Mouse (Mus musculus) adrenal gland, postnatal 36 days (tissue): Measurements from ENCODE around the gene Ahdc1. TPM values are rescaled to one million over a fixed set of nuclear protein-coding genes. Genes with fewer than 3 reads are reported as not detected.
A peak's percentile ranks its signal among the peaks of the same experiment; 100 is the strongest.

Source experiments
- DNase-seq, 2 experiments: peaks; one replicate each; pipeline ENCODE4 v3.0.0; 2021; ENCODE audit warnings: mixed read lengths in 1 of 2
- long read RNA-seq, 2 experiments: library from polyadenylated mRNA; stranded (forward); transcript quantifications; one replicate each; pipeline ENCODE4 v2.0.0; 2021; ENCODE audit warnings: borderline sequencing depth in 2 of 2
- total RNA-seq, 2 experiments: library from RNA; stranded (reverse); gene quantifications; 2 replicates each; pipeline ENCODE4 v1.2.3; 2021

The Ahdc1 gene
- total RNA-seq = 10 to 100 TPM; 63.7 to 74.1 TPM
- long read RNA-seq, experiment 1, partial matches to known transcripts = 7 of 9 reads
- long read RNA-seq, experiment 1, other reads (novel, unspliced or antisense) = 2 of 9 reads
- long read RNA-seq, experiment 2, partial matches to known transcripts = 4 of 5 reads
- long read RNA-seq, experiment 2, other reads (novel, unspliced or antisense) = 1 of 5 reads

DNA sequence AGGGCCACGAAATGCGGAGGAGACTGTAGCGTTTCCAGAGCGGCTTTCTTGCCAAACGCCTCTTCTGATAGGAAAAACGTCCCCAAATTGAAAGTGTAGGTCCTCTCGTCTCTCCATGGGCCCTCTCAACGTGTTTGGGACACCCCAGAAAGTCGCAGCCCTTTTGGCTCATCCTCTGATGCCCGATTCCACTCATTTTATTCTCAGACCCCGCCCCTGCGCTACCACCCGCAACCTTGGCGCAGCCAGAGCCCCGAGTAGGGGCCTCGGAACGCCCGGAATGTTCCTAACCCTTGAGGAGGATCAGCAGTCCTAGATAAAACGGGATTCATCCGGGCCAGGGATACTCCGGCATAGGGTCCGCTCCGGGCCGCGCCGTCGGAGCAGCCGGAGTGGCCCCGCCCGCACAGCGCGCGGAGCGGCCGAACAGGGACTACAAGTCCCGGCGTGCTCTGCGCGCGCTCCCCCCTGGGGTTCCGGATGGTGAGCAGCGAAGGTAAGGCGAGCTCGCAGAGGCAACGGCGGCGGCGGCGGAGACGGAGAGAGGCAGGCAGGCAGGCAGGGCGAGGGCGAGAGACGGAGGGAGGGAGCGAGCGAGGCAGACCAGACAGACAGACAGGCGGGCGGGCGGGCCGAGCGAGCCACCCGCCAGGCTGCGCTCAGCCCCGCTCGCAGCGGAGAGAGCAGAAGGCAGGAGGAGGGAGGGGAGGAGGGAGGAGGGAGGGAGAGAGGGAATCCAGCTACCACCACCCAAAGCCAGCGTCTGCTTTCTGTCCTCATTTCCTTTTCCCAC is at the start of gene Ahdc1:
Gene Ahdc1 (plus strand): TSS at position 233 of the 793 bp plus-strand sequence.
- DNase-seq = peak; percentile 95 to 97

DNA sequence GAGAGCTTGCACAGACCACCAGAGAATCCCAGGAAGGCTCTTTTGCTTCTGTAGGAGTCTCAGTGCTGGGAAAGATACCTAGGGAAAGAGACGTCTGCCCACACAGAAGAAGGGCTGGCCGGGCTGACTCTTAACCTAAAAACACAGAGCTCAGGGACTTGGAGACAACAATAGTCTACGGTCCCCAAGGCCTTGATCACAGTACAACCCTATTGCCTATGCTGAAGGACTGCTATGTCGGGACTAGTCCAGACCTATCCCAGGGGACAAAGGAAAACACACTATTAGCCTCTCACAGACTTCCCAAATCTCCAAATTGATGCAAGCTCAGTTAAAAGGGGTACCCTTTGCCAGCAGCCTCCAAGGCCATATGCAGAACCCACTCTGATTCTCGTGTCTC is 49.2 kb upstream of the Ahdc1 start:
- DNase-seq = no peak

DNA sequence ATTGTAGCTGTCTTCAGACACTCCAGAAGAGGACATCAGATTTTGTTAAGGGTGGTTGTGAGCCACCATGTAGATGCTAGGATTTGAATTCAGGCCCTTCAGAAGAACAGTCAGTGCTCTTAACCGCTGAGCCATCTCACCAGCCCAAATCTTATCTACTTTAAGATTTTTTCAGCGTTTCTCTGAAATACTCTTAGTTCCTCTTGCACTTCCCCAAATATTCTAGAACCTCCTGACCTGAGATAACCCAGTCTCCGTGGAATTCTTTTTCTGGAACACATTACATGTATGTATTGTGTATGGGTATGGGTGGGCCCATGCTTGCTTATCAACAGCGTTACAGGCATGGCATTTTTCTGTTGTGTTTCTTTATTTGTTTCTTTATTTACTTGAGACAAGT is 48.4 kb upstream of the Ahdc1 start:
- no peak for DNase-seq

DNA sequence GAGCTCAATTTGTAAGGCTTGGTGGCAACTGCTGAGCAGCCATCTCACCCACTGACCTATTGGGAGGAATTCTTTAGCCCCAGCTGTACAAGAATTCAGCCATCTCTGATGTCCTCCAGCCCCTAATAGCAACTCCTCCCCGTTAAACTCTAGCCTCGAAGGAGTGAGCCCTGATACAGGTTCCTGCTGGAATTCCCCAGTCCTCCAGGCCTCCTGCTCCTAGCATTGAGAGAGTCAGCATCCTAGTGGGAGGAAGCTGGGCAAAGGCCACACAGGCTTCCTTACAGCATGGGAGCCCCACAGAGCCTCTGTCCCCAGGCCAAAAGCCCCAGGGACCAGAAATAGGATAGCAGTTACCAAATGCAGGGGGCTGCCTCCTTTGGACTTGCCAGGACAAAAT is 47.6 kb upstream of the Ahdc1 start:
- DNase-seq = no peak

DNA sequence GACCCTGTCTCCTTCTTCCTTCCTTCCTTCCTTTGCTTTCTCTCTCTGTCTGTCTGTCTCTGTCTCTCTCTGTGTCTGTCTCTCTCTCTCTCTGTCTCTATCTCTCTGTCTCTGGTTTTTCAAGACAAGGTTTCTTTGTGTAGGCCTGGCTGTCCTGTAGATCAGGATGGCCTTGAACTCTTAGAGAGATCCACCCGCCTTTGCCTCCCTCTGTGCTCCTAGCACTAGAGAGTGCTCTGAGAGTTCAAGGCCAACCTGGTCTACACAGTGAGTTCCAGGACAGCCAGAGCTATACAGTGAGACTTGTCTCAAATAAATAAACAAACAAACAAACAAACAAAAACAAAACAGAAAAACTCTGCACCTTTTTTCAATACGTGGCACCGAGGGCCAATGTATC is 47.0 kb upstream of the Ahdc1 start:
- DNase-seq = no peak

DNA sequence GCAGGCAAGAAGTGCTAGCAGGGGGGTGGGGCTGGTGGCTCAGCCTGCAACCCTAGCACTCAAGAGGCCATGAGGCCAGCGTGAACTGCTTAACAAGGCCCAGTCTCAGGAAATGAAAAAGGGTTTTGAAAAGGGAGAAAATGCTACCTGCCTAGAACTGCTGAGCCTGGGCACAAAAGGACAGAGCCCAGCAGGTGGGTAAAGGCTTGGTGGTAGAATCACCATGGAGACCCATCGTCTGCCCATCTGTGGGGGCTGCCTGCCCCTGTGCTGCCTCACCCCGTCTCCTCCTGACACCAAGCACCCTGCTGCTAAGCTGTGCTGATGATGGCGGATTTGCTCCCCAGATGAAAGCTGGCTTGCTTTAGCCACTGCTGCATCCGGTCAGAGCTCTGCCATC is 46.6 kb upstream of the Ahdc1 start:
- DNase-seq = no peak

DNA sequence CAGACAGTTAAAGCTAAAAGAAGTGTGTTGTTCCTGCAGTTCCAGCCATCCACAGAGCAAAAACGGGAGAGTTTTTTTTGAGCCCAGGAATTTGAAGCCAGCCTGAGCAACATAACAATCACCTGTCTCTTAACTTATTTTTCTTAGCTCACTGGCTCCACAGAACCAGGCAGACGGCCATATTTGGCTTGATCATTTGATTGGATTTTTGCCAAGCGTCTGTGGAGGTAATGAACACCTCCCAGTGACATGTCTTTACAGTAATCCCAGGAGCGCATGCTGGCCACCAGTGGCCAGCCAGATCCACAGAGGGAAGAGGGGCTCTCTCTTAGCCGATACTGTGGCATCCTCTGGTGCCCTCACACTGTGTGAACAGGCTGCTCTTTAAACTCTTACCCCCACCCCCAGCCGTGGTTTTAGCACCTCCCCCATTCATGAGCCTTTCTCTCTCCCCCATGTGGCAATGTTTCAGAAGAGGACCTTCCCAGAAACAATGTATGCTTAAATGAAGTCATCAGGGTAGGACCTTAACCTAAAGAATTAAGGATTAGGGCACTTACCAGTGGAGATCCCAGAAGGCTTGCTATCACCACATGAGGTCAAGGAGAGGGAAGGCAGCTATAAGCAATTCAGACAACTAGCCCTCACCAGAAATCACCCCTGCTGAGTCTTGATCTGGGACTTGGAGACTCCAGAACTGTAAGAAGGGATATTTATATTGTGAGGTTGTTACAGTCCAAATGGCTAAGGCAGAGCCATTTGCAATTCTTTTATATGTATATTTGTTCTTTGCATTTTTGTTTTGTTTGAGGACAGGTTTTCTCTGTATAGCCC is 42.7 kb upstream of the Ahdc1 start:
- no peak for DNase-seq

DNA sequence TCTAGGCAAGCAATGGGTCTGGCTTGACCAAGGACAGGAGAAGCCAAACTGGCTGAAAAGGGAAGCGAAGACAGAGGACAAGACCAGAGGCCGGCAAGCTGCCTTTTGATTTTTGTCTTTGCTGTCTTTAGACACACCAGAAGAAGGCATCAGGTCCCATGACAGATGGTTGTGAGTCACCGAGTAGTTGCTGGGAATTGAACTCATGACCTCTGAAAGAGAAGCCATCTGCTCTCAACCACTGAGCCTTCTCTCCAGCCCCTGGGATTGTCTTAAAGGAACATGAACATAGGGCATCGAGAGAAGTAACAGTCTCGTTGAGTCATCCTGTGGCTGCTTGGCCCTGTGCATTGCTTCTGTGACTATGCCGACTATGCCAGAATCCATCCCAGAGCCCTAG is 39.5 kb upstream of the Ahdc1 start:
- no peak for DNase-seq

DNA sequence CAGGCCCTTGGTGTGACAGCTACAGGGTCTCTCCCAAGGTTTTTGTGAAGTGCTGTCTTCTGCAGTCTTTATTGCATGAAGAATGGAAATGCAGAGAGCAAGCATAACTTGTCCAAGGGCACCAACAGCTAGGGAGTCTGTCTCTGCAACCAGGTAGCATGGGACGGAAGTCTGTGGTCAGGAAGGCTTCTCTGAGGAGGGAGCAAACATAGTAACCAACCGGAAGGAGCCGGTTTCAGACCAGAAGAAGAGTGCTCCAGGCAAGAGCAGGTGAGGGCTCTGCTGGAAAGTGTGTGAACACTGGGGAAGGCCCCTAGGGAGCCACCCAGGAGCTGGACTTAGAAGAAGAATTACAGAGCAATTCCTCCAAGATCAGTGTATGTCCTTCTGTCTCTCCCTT is 39.0 kb upstream of the Ahdc1 start:
- no peak for DNase-seq

DNA sequence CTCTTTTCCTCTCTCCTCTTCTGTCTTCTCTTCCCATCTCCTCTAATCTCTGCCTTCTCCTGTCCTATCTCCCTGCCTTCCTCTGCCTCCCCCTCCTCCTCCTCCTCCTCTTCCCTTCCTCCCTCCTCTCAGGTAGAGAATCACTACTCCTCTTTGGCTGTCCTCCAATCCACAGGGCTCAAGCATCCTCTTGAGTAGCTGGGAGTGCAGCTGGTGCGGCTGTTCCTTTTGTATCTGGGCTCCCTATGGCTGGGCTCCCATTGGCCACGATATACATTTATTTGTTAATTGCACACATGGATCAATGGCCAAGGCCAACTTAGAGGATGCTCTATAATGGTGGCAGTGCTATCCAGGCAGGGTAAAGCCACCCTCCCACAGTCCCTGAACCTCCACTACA is 38.5 kb upstream of the Ahdc1 start:
- no peak for DNase-seq

DNA sequence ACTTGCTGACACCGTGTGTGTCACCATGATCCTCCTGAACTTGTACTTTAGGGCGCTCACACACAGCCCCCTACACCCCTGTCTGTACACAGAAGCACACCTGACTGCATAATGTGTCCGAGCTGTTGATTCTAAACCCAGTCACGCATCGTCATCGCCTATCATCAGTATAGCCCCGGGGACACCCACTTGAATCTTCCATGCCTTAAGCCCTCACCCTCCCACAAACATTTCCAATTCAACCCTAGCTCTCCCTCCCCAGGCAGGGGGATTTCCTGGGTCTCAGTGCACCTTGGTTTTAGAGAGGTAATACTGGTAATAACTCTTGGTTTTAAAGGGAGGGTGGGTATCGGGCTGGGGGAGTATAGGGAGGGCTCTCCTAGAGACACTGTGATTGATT is 37.9 kb upstream of the Ahdc1 start:
- no peak for DNase-seq

DNA sequence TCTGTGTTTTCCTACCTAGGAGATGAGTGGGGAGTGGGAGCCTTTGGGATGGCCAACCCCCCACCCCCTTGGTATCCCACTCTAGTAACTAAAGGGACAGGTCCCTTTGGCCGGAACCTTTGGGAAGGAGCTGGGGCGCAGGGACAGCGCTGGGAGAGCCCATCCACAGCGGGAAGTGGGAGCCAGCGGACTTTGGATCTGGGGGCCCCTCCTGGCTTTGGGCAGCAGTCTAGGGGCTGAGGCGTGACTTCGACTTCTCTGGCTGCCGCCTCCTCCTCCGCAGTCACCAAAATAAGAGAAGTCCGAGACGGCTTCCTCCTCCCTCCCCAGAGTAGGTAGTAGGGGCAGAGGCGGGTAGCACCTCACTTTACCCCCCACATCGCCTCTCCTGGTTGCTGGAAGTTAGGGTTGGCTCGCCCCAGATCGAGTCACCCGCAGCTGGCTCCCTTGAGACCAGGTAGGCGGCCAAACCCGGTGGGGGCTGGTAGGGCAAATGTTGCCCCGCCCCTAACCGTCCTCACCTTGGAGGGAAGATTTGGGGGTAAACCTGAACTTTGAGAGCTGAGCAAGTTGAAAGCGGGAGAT is 37.2 kb upstream of the Ahdc1 start, which contains the start of gene Fgr:
Gene Fgr (plus strand): TSS at position 282 of the 585 bp plus-strand sequence.
- DNase-seq = peak in 1 of 2 experiments; percentile 35

DNA sequence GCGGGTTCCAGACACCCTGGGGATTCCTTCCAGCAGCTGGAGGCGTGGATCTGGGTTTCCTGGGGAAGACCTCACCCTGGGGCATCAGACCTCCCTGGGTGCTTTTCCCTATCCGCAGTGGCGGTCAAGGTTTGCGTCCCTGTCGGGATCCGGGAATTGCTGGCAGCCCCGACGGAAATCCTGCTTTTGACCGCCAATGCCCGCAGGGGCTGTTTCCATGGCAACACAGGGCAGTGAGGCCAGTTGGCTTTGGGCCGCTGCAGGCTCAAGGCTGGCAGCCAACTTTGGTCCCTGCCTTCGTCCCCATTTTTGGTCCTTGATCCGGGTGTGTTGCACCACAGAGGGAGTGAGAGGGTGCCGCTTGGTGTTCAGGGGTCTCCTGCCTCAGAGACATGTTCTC is 36.2 kb upstream of the Ahdc1 start:
- peak; percentile 89 to 91 for DNase-seq

DNA sequence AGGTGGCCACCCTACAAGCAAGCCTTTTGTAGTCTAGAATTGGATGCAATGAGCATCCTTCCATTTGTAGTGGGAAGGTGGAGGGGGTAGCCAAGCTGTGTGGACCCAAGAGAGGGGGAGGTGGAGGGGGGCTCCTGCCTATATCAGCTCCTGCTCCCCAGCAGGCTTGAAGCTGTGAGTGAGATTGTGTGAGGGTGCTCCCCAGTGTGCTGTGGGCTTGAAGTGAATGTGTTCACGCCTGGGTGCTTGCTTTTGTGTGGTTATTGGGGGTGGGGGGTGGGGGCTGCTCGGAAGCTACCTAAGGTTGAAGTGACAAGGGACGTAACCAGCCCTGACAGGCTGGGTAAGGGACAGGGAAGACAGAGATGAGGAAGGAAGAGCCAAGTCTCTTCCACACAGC is 35.3 kb upstream of the Ahdc1 start:
- no peak for DNase-seq

DNA sequence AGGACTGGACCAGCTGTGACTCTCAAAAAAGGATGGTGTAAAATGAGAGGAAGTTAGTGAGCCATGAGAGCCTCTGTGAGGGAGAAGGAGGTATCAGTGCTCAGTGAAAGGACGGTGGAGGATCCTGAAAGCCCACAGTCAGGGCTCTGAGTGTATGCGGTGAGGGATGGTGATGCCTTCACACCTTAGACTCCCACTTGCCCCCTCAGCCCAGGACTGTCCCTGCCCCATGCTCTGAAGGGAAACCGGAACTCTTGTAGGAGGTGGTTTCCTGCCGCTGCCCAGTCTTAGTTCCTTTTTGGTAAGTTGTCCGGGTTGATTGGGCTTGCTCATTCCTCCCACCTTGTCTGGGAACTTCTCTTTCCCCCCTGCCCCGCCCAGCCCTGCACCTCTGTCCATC is 34.3 kb upstream of the Ahdc1 start:
- no peak for DNase-seq

DNA sequence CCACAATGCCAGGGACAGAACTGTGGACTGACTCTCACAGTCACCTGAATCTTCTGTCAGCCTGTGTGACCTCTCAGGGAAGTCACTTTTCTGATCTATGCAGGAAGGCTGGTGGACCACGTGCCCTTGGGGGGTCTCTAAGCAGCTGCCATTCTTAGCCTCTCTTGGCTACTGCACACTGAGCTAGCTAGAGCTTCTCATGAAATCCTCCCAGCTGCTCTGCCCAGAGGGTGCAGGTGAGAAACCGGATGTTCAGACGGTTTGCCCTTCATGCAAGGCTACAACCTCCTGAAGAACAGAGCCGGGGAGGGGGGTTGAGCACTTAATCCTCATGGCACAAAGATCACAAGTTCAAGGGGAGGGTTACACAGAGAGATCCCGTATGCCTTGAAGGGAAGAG is 33.5 kb upstream of the Ahdc1 start:
- DNase-seq = no peak

DNA sequence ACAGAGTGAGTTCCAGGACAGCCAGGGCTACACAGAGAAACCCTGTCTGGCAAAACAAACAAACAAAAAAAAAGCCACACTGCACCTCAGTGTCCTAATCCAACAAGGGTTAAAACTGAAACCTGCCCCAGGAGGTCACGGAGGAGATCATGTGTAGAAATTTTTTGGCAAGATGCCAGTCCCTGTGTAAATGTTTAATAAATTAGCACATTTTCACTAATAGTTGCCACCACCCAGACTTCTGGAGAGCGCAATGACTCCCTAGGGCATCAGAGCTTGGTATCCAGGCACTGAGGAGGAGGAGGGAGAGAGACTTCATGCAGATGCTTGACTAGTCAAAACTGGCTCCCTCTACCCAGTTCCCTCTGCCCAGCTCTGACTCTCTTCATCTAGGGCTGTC is 31.9 kb upstream of the Ahdc1 start:
- no peak for DNase-seq

DNA sequence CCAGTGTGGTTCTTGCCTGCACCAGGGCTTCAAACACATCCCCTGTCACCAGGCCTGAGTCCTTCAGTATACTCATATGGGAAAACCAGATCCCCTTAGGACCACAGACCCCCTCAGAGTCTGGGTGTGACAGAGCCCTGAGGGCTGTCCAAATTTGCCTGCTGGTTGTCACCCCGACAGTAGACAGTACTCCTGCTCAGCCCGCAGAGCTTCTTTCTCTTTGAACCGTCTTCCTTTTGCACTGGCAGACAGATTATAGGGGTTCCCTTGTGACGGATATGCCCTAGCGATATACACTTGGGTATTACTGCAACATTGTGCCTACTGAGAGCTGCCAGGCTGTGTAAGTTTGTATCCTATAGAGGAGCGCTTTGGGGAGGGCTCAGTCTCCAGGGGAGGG is 29.4 kb upstream of the Ahdc1 start:
- DNase-seq = no peak

DNA sequence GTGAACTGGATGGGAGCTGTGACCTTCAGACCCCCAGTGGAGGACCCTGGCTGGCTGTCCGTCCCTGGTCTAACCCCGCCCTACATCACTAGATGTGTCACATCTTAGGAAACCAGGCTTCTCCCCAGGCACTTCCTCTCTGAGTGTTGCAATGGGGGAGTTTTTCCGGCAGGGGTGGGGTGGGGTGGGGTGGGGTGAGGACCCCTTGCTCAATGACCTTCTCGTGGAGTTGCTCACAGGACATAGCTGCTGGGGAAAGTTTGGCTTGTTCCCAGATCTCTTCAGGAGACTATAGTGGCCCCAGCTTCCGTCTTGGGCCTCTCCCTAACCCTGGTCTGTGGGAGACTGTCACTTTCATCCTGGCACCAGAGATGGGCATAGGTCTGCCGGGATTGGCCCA is 28.1 kb upstream of the Ahdc1 start:
- DNase-seq = no peak

DNA sequence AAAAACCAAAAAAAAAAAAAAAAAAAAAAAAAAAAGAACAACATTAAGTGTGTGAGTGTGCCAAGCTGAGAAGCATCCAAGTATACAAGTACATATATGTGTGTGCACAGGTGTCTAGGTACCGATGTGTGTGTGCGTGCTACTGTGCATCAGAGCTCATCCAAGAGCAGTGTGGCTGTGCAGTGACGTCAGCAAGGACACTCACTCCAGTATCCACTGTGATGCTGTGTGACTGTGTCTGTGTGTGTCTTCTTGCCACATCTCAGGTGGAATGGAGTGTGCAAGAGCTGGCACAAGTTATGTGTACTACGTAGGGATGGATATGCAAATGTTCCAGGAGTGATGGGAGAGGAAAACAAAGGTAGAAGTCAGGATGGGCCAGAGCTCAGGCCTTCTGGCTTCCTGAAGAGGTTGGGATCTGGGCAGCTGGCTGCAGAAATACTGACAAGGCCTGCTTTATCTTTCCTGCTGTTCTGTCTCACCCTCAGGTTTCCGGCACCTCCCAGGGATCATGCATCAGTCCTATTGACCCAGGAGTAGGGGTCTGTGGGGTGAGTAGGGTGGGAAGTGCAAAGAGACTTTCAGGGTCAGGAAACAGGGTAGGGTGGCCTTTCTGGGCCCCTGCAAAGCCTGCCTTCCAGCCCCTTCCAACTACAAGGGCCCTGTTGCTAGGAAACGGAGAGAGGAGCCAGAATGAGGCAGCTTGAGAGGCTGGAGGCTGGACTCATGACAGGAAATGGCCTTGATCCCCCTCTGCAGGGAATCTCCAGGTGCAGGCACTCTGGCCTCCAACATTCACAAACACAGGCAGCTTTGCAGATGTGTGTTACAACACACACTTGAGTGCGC is 27.2 kb upstream of the Ahdc1 start:
- DNase-seq = peak; percentile 53 to 54

DNA sequence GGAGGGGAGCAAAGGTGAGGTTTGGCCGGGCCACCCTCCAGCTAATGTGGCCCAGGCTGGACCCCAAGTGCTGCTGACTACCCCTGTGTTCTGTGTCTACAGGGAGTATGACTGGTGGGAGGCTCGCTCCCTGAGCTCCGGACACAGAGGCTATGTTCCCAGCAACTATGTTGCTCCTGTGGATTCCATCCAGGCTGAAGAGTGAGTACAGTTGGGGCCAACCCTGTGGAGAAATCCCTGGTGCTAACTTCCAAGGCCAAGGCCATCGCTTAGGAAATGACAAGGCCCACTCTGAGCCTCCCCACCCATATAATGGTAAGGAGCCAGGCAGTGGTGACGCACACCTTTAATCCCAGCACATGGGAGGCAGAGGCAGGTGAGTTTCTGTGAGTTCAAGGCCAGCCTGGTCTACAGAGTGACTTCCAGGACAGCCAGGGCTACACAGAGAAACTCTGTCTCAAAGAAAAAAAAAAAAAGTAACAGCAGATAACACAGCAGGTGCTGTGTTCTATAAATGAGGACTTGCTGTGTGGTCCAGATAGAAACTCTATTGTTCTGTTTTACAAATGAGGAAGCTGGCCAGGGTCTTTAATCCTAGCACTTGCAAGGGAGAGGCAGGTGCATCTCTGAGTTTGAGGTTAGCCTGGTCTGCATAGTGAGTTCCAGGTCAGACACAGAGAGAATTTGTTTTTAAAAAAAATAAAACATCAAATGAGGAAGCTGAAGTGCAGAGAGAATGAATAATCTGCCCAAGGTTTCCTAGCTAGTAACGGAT is 22.3 kb upstream of the Ahdc1 start:
- DNase-seq = peak in 1 of 2 experiments; percentile 46
